Mouse (Mus musculus) bone marrow, adult 2 months (tissue): ENCODE data around the gene Bub1b.

Source experiments
- CTCF ChIP-seq: fragments of 200-500 bp; IDR thresholded peaks from 2 replicates; pipeline ENCODE4 v1.5.1; 2011; ENCODE audit warnings: low read length, control low read depth; ENCODE audit not compliant: control insufficient read depth, insufficient read depth
- POLR2A ChIP-seq: fragments of 200-500 bp; IDR thresholded peaks from 2 replicates; pipeline ENCODE4 v1.6.1; 2011; ENCODE audit warnings: low read depth, mild to moderate bottlenecking, control low read depth, low read length, borderline replicate concordance; ENCODE audit not compliant: control insufficient read depth

GRCm38 (mm10) chr2:118687791-118688190 lies 89.8 kb downstream of the Bub1b start:
- TF ChIP-seq CTCF = no peak
- no peak for TF ChIP-seq POLR2A
